Mouse (Mus musculus): Measurements from ENCODE around the gene Irak1.

Irak1 gene

DNA sequence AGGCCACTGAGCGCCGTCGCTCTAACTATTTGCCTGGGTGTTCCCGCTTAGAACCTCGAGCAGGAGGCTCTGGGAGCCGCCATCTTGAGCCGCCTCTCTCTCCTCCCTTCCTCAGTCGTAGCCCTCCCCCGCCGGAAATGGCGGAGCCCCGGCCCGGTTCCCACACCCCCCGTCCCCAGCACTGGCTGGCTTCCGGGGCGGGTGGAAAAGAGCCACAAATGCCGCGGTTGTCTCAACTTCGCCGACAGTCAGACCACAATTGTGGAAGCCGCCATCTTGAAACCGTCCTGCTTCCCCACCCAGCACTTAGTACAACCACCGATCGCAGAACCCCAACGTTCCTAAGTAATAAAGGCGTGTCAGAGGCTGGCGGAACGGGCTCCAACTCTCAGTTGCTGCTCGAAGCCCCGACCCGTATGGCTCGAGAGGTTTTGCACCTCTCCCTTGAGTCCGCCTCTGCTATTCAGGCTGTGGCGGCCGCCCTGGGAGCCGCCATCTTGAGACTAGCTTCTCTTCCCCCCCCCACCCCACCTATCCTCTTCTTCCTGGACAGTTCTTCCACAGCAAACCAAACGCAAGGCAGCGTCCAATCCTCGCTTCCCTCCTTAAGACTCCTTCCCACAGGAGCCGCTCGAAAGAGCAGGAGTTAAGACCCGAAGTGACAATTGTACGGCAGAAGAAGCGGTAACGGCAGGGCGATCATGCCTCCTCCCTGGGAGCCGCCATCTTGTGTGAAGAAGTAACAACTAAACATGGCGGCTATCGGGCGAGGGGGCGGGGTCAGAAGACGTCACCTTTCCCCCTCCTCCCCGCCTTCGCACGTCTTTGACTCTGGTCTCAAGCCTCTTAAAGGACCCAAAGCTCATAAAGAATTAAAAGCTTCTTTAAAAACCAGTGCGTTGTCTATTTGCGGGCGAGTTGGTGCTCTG is 57.2 kb downstream of the Irak1 start, which contains the start of gene Hcfc1:
TSS of gene Hcfc1 (minus strand) at position 110 of the 929 bp plus-strand sequence.
- DNase-seq (ENCODE audit: low spot score) = peak; percentile 80

DNA sequence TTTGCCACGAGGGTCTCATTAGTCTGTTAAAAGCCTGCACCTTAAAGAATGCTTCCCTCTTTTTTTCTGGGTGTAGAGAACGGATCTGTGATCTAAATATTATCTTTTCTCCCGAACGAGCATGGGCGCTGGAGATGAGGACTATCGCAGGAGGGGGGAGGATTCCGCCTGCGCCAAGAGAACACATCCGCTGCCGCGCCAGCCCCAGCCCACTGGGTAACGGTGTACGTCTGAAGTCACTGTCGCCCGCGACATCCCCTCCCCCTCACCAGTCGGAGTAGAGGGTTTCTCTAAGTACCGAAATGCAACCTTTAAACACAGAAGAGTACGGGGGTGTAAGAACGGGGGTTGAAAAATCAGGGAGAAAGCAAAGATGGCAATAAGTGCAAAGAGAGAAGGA is 58.4 kb downstream of the Irak1 start:
- peak; percentile 31 for DNase-seq (ENCODE audit: low spot score)

DNA sequence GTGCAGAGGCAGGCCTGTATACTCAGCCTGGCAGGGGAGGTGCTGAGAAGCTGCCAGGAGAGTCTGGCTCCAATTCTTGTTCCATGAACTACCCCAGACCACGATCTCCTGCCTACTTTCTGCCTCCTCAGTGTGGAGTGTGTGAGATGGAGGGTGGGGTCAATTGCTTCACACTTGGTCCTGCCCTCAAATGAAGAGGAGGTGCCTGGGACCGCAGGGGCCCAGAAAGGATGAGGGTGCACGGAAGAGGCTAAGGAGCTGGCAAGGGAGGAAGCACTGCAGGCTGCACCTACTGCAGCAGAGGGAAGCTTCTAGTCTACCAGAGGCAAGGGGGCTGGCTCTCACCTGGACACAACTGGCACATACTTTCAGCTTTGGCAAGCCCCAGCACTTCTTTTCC is 59.4 kb downstream of the Irak1 start:
- no peak for DNase-seq (ENCODE audit: low spot score)

All from embryo, embryonic 10 days (tissue).